Mouse (Mus musculus) liver, adult (tissue): ENCODE data around the gene Nwd2.

ENCODE experiments used
- GATA4 ChIP-seq: IDR thresholded peaks from 2 replicates; pipeline ENCODE4 v1.6.1; 2014; ENCODE audit warnings: mild to moderate bottlenecking, low read length; ENCODE audit not compliant: insufficient replicate concordance

Nwd2 gene

GRCm38 (mm10) chr5:63819519-63819918 is 170.6 kb downstream of the Nwd2 start:
- TF ChIP-seq GATA4, result no peak

GRCm38 (mm10) chr5:63821176-63821575 is 172.3 kb downstream of the Nwd2 start:
- TF ChIP-seq GATA4, result no peak

- no peak for TF ChIP-seq GATA4
These were observed 173.0 kb downstream of the Nwd2 start for GRCm38 (mm10) chr5:63821860-63822259.

- no peak for TF ChIP-seq GATA4
These were observed 174.7 kb downstream of the Nwd2 start for GRCm38 (mm10) chr5:63823362-63824332.

- TF ChIP-seq GATA4, result no peak
These were observed 175.9 kb downstream of the Nwd2 start for GRCm38 (mm10) chr5:63824599-63825350.

- TF ChIP-seq GATA4, result no peak
These were observed 177.0 kb downstream of the Nwd2 start for GRCm38 (mm10) chr5:63825881-63826280.

GRCm38 (mm10) chr5:63827006-63827405 is 178.1 kb downstream of the Nwd2 start:
- TF ChIP-seq GATA4, result no peak

- no peak for TF ChIP-seq GATA4
These were observed 178.6 kb downstream of the Nwd2 start for GRCm38 (mm10) chr5:63827415-63828053.

GRCm38 (mm10) chr5:63828380-63829185 is 179.7 kb downstream of the Nwd2 start:
- peak; percentile 65; the same call in 1 of the 2 replicates for TF ChIP-seq GATA4

- TF ChIP-seq GATA4, result no peak
These were observed 182.2 kb downstream of the Nwd2 start for GRCm38 (mm10) chr5:63831054-63831453.

GRCm38 (mm10) chr5:63833955-63834354 is 185.1 kb downstream of the Nwd2 start:
- TF ChIP-seq GATA4, result no peak

- TF ChIP-seq GATA4, result no peak
These were observed 185.5 kb downstream of the Nwd2 start for GRCm38 (mm10) chr5:63834435-63834834.

GRCm38 (mm10) chr5:63837115-63837514 is 188.2 kb downstream of the Nwd2 start:
- TF ChIP-seq GATA4, result no peak

GRCm38 (mm10) chr5:63837851-63838250 is 188.9 kb downstream of the Nwd2 start:
- no peak for TF ChIP-seq GATA4

GRCm38 (mm10) chr5:63839801-63840416 is 191.0 kb downstream of the Nwd2 start:
- no peak for TF ChIP-seq GATA4

- TF ChIP-seq GATA4, result no peak
These were observed 198.2 kb downstream of the Nwd2 start for GRCm38 (mm10) chr5:63847080-63847479.
